Mouse (Mus musculus): Measurements from ENCODE around the gene Cand1. TPM values are rescaled to one million over a fixed set of nuclear protein-coding genes. Genes with fewer than 3 reads are reported as not detected.

The Cand1 gene
- total RNA-seq, 4 experiments from 2014 or later = 33.2 to 50.0 (median 38.3) TPM

Other genes starting within 250 kb of the Cand1 start
- under 1 TPM; 0.43 to 0.75 (median 0.61) TPM for gene Grip1, start 213.8 kb upstream of the Cand1 start, total RNA-seq (2022)